Comparison of ENCODE assay signal across 8 mouse cellular contexts in the genomic region with DNA sequence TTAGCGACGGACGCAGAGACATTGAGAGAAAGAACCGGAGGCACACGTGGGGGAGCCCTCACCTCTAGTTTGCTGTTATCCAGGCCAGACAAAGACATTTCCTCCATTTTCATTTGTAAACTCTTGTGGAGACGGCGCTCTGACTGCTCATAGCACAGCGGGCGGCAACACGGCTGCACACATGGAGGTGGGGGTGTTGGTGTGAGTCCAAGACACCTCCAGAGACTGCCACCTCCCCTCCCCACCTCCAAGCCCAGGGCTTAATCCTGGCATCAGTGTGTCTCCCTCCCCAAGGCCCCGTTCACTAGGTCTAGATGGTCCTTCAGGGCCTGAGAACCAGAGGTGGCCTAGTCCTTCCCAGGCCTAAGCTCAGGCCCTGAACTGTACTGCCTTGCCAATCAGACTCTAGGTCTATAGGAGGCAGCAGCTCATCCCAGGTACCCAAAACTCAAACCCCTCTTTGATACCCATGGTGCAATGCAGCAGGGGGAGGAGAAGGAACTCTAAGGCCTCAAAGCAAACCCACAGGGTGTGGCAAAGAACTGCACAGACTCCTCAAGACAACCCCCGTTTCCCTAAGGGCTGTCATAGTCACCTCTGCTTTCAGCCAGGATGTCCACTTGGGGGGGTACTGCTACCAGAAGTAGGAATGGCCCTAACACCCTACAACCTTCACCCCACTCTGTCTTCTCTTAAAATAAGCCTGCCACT. TPM values are rescaled to one million over a fixed set of nuclear protein-coding genes. Genes with fewer than 3 reads are reported as not detected.
DNase-seq lines count a peak whose midpoint lies in the region; ATAC-seq and TF ChIP-seq lines count a peak whose summit lies in the region.

No protein-coding gene starts in this region.

- H3K27me3 ChIP-seq in forebrain, postnatal 0 days (ENCODE audit: insufficient read depth, low read length): no peaks in the 10 kb centered on the region
- H3K27me3 ChIP-seq in limb, embryonic 12.5 days: no peaks in the 10 kb centered on the region
- H3K27me3 ChIP-seq in midbrain, embryonic 11.5 days (ENCODE audit: control insufficient read depth, insufficient read depth, low read length): no peaks in the 10 kb centered on the region

- peak overlapping the region; percentile 84 for H3K9ac ChIP-seq in forebrain, postnatal 0 days
- H3K9ac ChIP-seq in limb, embryonic 12.5 days (replicated peaks): peak overlapping the region; percentile 93
- peak overlapping the region; percentile 94 for H3K9ac ChIP-seq in midbrain, embryonic 11.5 days (ENCODE audit: low read length)

- no peak; the same call in 1 of the 2 replicates for ATAC-seq in forebrain, postnatal 0 days
- no peak for ATAC-seq in limb, embryonic 12.5 days (ENCODE audit: insufficient number of reproducible peaks, insufficient read depth, low FRiP score, low TSS enrichment, low read depth)
- ATAC-seq in midbrain, embryonic 11.5 days (ENCODE audit: low FRiP score): no peak

- H3K9me3 ChIP-seq in forebrain, postnatal 0 days (ENCODE audit: low read length): no peaks in the 10 kb centered on the region
- no peaks in the 10 kb centered on the region for H3K9me3 ChIP-seq in limb, embryonic 12.5 days
- no peaks in the 10 kb centered on the region for H3K9me3 ChIP-seq in midbrain, embryonic 11.5 days (ENCODE audit: control insufficient read depth, low read length)

- peak; percentile 43 to 56 for DNase-seq in heart, adult 18-20 months
- DNase-seq in heart, postnatal 25 days (ENCODE audit: low spot score): no peak
- peak; percentile 81 for DNase-seq in R1 (ENCODE audit: low read depth, low spot score)
- peak; percentile 45 for DNase-seq in forebrain, postnatal 0 days
- DNase-seq in midbrain, embryonic 11.5 days (ENCODE audit: low spot score, missing footprints): peak; percentile 90
- DNase-seq in telencephalon, adult 2 months (ENCODE audit: low read depth, low spot score): peak; percentile 65
- no peak for DNase-seq in B cell, adult 2 months

- peak overlapping the region; percentile 90 for H3K4me3 ChIP-seq in forebrain, postnatal 0 days (ENCODE audit: low read depth, low read length)
- H3K4me3 ChIP-seq in limb, embryonic 12.5 days (replicated peaks): peak overlapping the region; percentile 86
- H3K4me3 ChIP-seq in midbrain, embryonic 11.5 days (ENCODE audit: low read depth, low read length): peak overlapping the region; percentile 90

- 44% methylated on average over 12 of the region's 12 CpGs for WGBS in forebrain, postnatal 0 days
- 75% methylated on average over 12 of the region's 12 CpGs for WGBS in limb, embryonic 12.5 days
- 77% methylated on average over 12 of the region's 12 CpGs for WGBS in midbrain, embryonic 11.5 days

- peak overlapping the region; percentile 86 for H3K4me2 ChIP-seq in forebrain, postnatal 0 days (ENCODE audit: low read depth)
- H3K4me2 ChIP-seq in limb, embryonic 12.5 days: peak overlapping the region; percentile 91
- peak overlapping the region; percentile 92 for H3K4me2 ChIP-seq in midbrain, embryonic 11.5 days

- H3K27ac ChIP-seq in forebrain, postnatal 0 days (ENCODE audit: low read depth, low read length): peak overlapping the region; percentile 97
- H3K27ac ChIP-seq in limb, embryonic 12.5 days: peak overlapping the region; percentile 99
- peak overlapping the region; percentile 99; the same call in 1 of the 2 replicates for H3K27ac ChIP-seq in midbrain, embryonic 11.5 days (ENCODE audit: low read depth, low read length)

- TF ChIP-seq CTCF in forebrain, postnatal 0 days (IDR thresholded peaks at IDR 0.05; ENCODE audit: low read depth): peak; percentile 33

- peaks cover 8% of the 10 kb centered on the region for H3K4me1 ChIP-seq in forebrain, postnatal 0 days (ENCODE audit: insufficient read depth)
- peaks cover 23% of the 10 kb centered on the region for H3K4me1 ChIP-seq in limb, embryonic 12.5 days (replicated peaks)
- H3K4me1 ChIP-seq in midbrain, embryonic 11.5 days (ENCODE audit: control insufficient read depth, insufficient read depth, low read length): peaks cover 11% of the 10 kb centered on the region

- H3K36me3 ChIP-seq in forebrain, postnatal 0 days (ENCODE audit: insufficient read depth): peaks cover 38% of the 10 kb centered on the region
- peaks cover 48% of the 10 kb centered on the region for H3K36me3 ChIP-seq in limb, embryonic 12.5 days
- H3K36me3 ChIP-seq in midbrain, embryonic 11.5 days (ENCODE audit: control insufficient read depth, insufficient read depth, low read length): peaks cover 24% of the 10 kb centered on the region

- intact Hi-C loops in heart, postnatal 25 days (cut with DNase I): no loop called here

RNA-seq across cellular contexts. Expression of a gene that starts 1.4 kb away (rescaled TPM):
- 10 to 100 TPM; 19.2 to 22.6 TPM for total RNA-seq in heart, adult 18-20 months (2021)
- 10 to 100 TPM; 21.1 to 21.7 TPM for total RNA-seq in heart, postnatal 25 days (2021)
- total RNA-seq in forebrain, postnatal 0 days (2014; rRNA removed): 162 and 167 TPM in 2 replicates
- 24.3 and 26.2 TPM in 2 replicates for polyA plus RNA-seq in forebrain, postnatal 0 days (2015; fragmentation: Nextera tagmentation; extraction: Ambion mirVana)
- polyA plus RNA-seq in limb, embryonic 12.5 days (2016; fragmentation: Nextera tagmentation; extraction: Ambion mirVana): 22.3 and 22.9 TPM in 2 replicates
- polyA plus RNA-seq in midbrain, embryonic 11.5 days (2014; fragmentation: Nextera tagmentation; extraction: Ambion mirVana): 13.3 and 15.2 TPM in 2 replicates

RNA-seq across cellular contexts. Expression of a gene that starts 10.3 kb away (rescaled TPM):
- total RNA-seq in heart, adult 18-20 months (2021): 10 to 100 TPM; 24.4 to 26.7 TPM
- total RNA-seq in heart, postnatal 25 days (2021): 10 to 100 TPM; 20.7 to 23.3 TPM
- total RNA-seq in forebrain, postnatal 0 days (2014; rRNA removed): 72.5 and 77.4 TPM in 2 replicates
- polyA plus RNA-seq in forebrain, postnatal 0 days (2015; fragmentation: Nextera tagmentation; extraction: Ambion mirVana): 63.0 and 67.0 TPM in 2 replicates
- polyA plus RNA-seq in limb, embryonic 12.5 days (2016; fragmentation: Nextera tagmentation; extraction: Ambion mirVana): 47.4 and 48.9 TPM in 2 replicates
- polyA plus RNA-seq in midbrain, embryonic 11.5 days (2014; fragmentation: Nextera tagmentation; extraction: Ambion mirVana): 54.0 and 55.7 TPM in 2 replicates

RNA-seq across cellular contexts. Expression of a gene that starts 24.5 kb away (rescaled TPM):
- 10 to 100 TPM; 49.2 to 49.9 TPM for total RNA-seq in heart, adult 18-20 months (2021)
- 10 to 100 TPM; 56.7 to 57.3 TPM for total RNA-seq in heart, postnatal 25 days (2021)
- 94.3 and 109 TPM in 2 replicates for total RNA-seq in forebrain, postnatal 0 days (2014; rRNA removed)
- polyA plus RNA-seq in forebrain, postnatal 0 days (2015; fragmentation: Nextera tagmentation; extraction: Ambion mirVana): 73.2 and 78.7 TPM in 2 replicates
- 101 TPM in 2 replicates for polyA plus RNA-seq in limb, embryonic 12.5 days (2016; fragmentation: Nextera tagmentation; extraction: Ambion mirVana)
- polyA plus RNA-seq in midbrain, embryonic 11.5 days (2014; fragmentation: Nextera tagmentation; extraction: Ambion mirVana): 84.7 and 86.1 TPM in 2 replicates

RNA-seq across cellular contexts. Expression of a gene that starts 26.5 kb away (rescaled TPM):
- 1 to 10 TPM; 1.2 TPM for total RNA-seq in heart, adult 18-20 months (2021)
- total RNA-seq in heart, postnatal 25 days (2021): under 1 TPM; 0.61 to 0.68 TPM
- total RNA-seq in forebrain, postnatal 0 days (2014; rRNA removed): 0.54 and 1.4 TPM in 2 replicates
- 0.11 TPM in 1 of 2 replicates, not detected in the other for polyA plus RNA-seq in forebrain, postnatal 0 days (2015; fragmentation: Nextera tagmentation; extraction: Ambion mirVana)
- 0.16 and 0.19 TPM in 2 replicates for polyA plus RNA-seq in limb, embryonic 12.5 days (2016; fragmentation: Nextera tagmentation; extraction: Ambion mirVana)
- 0.08 TPM in 1 of 2 replicates, not detected in the other for polyA plus RNA-seq in midbrain, embryonic 11.5 days (2014; fragmentation: Nextera tagmentation; extraction: Ambion mirVana)

RNA-seq across cellular contexts. Expression of a gene that starts 46.4 kb away (rescaled TPM):
- total RNA-seq in heart, adult 18-20 months (2021): under 1 TPM; 0.22 to 0.28 TPM
- under 1 TPM; 0.10 to 0.39 TPM for total RNA-seq in heart, postnatal 25 days (2021)
- total RNA-seq in forebrain, postnatal 0 days (2014; rRNA removed): 0.62 and 1.0 TPM in 2 replicates
- 1.5 and 1.6 TPM in 2 replicates for polyA plus RNA-seq in forebrain, postnatal 0 days (2015; fragmentation: Nextera tagmentation; extraction: Ambion mirVana)
- 21.7 and 23.5 TPM in 2 replicates for polyA plus RNA-seq in limb, embryonic 12.5 days (2016; fragmentation: Nextera tagmentation; extraction: Ambion mirVana)
- polyA plus RNA-seq in midbrain, embryonic 11.5 days (2014; fragmentation: Nextera tagmentation; extraction: Ambion mirVana): 17.4 and 18.4 TPM in 2 replicates

Comparison
In these comparisons a context has a peak if more than half of its experiments do, and no peak if none do; other contexts are left out.
1. DNase-seq: peak in heart, adult 18-20 months (2 of 2), R1 (single experiment), forebrain, postnatal 0 days (single experiment), midbrain, embryonic 11.5 days (single experiment) and telencephalon, adult 2 months (single experiment); none in heart, postnatal 25 days (single experiment) and B cell, adult 2 months (0 of 2).
2. Peak in every context shown above with its lines, with median percentiles within 50 percentile points of each other: H3K27ac ChIP-seq, H3K4me2 ChIP-seq, H3K4me3 ChIP-seq and H3K9ac ChIP-seq.